Mouse (Mus musculus): ENCODE measurements at regions not wholly inside any gene's neighbourhood (a gene's known extent, or its start where the extent isn't known, plus 50 kb on each side); places are given as distances from the start of the nearest gene placed in this dataset.

DNA sequence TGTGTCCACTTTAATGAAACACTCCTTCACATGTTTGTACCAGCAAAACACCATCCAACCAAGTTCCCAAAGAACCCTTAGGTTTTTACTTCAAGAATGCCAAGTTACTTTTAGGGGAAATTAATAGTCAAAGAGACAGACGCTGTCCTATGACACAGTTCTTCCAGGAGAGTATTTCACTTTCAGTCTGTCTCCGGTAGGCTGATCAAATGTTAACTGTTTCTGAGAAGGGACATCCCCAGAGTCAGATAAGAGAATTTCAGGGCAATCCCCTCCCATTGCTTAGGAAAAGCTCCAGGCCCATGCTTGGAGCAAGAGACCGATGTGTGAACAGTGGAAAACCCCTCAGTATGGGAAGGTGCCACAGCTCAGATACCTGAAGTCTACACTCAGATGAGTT lies 112.1 kb downstream of the Sp3 start:
- no peak for DNase-seq (ENCODE audit: low read depth, low spot score)
- Histone ChIP-seq H3K4me3 (ENCODE audit: control insufficient read depth in 1 of 2, insufficient read depth in 1 of 2, low read depth in 2 of 2, low read length in 2 of 2) (no peak overlapping the region), H3K9ac (ENCODE audit: control insufficient read depth, low read depth, low read length, poor library complexity, severe bottlenecking) (no peak overlapping the region), H3K27me3 (ENCODE audit: control insufficient read depth in 1 of 2, insufficient read depth in 2 of 2, low read length in 2 of 2) (peaks cover 2 to 13% of the 10 kb centered on the region in 2 experiments; a peak in 3 of 4 replicates), H3K9me3 (replicated peaks; ENCODE audit: insufficient read depth, low read length) (no peaks in the 10 kb centered on the region), H3K27ac (ENCODE audit: control insufficient read depth, low read depth, low read length) (no peak overlapping the region), H3K79me2 (ENCODE audit: control insufficient read depth, insufficient read depth, low read length, poor library complexity) (no peaks in the 10 kb centered on the region), H3K4me1 (ENCODE audit: control insufficient read depth in 1 of 2, insufficient read depth in 2 of 2, low read length in 2 of 2) (no peaks in the 10 kb centered on the region), H3K36me3 (ENCODE audit: control insufficient read depth in 1 of 2, insufficient read depth in 2 of 2, low read length in 2 of 2) (no peaks in the 10 kb centered on the region)
- no peak for TF ChIP-seq GATA1 (IDR thresholded peaks at IDR 0.05; ENCODE audit: low read depth, low read length)
- TF ChIP-seq MYC (IDR thresholded peaks at IDR 0.05; ENCODE audit: low read depth, low read length), result no peak
- TF ChIP-seq TCF12 (IDR thresholded peaks at IDR 0.05; ENCODE audit: low read depth, low read length), result no peak
- TF ChIP-seq E2F4 (IDR thresholded peaks at IDR 0.05; ENCODE audit: borderline replicate concordance, low read depth, low read length), result no peak
- TF ChIP-seq CHD1 (IDR thresholded peaks at IDR 0.05; ENCODE audit: low read depth, low read length), result no peak
- TF ChIP-seq UBTF (IDR thresholded peaks at IDR 0.05; ENCODE audit: borderline replicate concordance, insufficient read depth, low read depth, low read length), result no peak
- no peak for TF ChIP-seq USF1 (IDR thresholded peaks at IDR 0.05; ENCODE audit: low read depth, low read length)
- no peak for TF ChIP-seq GABPA (IDR thresholded peaks at IDR 0.05; ENCODE audit: low read depth, low read length)
- TF ChIP-seq NELFE (IDR thresholded peaks at IDR 0.05; ENCODE audit: low read depth, low read length), result no peak
- TF ChIP-seq SIN3A (IDR thresholded peaks at IDR 0.05; ENCODE audit: low read length), result no peak

DNA sequence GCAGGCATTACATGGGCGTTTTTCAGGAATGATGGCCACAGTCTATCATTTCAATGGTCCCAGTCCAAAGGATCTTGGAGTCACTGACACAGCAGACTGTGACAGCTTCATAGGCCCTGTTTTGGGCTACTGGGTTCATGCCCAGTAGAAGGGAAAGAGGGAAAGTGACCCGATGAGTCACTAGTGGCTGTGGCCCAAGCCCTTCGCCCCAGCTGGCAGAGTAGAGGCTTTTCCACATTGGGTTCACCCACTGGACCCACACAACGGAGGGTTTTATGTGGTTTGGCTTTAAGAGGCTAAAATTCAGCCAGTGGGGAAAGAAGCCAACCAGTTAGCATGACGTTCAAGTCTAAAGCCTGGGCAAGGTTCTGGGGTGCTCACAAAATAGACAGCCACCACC lies 108.4 kb downstream of the Sp3 start:
- no peaks in the 10 kb centered on the region for H3K4me1 ChIP-seq (ENCODE audit: control insufficient read depth in 1 of 2, insufficient read depth in 2 of 2, low read length in 2 of 2)
- no peak for TF ChIP-seq ELF1 (IDR thresholded peaks at IDR 0.05; ENCODE audit: low read depth, low read length)
- TF ChIP-seq MYB (IDR thresholded peaks at IDR 0.05; ENCODE audit: low read depth, low read length), result no peak
- TF ChIP-seq NRF1 (IDR thresholded peaks at IDR 0.05; ENCODE audit: insufficient read depth, low read depth, low read length, poor library complexity, severe bottlenecking), result no peak
- no peak for TF ChIP-seq MAFK (IDR thresholded peaks at IDR 0.05; ENCODE audit: borderline replicate concordance, low read depth, low read length)
- no peak for TF ChIP-seq SMC3 (IDR thresholded peaks at IDR 0.05; ENCODE audit: low read depth, low read length)
- TF ChIP-seq TBP (IDR thresholded peaks at IDR 0.05; ENCODE audit: low read depth, low read length), result no peak
- TF ChIP-seq ZKSCAN1 (IDR thresholded peaks at IDR 0.05; ENCODE audit: low read depth, low read length), result no peak
- no peak for TF ChIP-seq HCFC1 (IDR thresholded peaks at IDR 0.05; ENCODE audit: low read depth, low read length)
- no peak for TF ChIP-seq SIN3A (IDR thresholded peaks at IDR 0.05; ENCODE audit: low read length)
- TF ChIP-seq MAZ (IDR thresholded peaks at IDR 0.05; ENCODE audit: low read depth, low read length), result no peak
- no peak for TF ChIP-seq MYC (IDR thresholded peaks at IDR 0.05; ENCODE audit: low read depth, low read length)
- no peak for TF ChIP-seq POLR2AphosphoS5 (IDR thresholded peaks at IDR 0.05; ENCODE audit: borderline replicate concordance, low read depth, low read length)
- TF ChIP-seq ZMIZ1 (IDR thresholded peaks at IDR 0.05; ENCODE audit: low read depth, low read length), result no peak
- no peak for TF ChIP-seq TAL1 (IDR thresholded peaks at IDR 0.05; ENCODE audit: low read length)
- no peak for TF ChIP-seq KAT2A (conservative IDR thresholded peaks at IDR 0.05; ENCODE audit: low read depth, low read length)
- TF ChIP-seq ETS1 (IDR thresholded peaks at IDR 0.05; ENCODE audit: low read depth, low read length), result no peak
- no peak for TF ChIP-seq E2F4 (IDR thresholded peaks at IDR 0.05; ENCODE audit: borderline replicate concordance, low read depth, low read length)
- H3K79me2 ChIP-seq (ENCODE audit: control insufficient read depth, insufficient read depth, low read length, poor library complexity), result no peaks in the 10 kb centered on the region
- H3K27me3 ChIP-seq (ENCODE audit: control insufficient read depth in 1 of 2, insufficient read depth in 2 of 2, low read length in 2 of 2), result peaks cover 2 to 17% of the 10 kb centered on the region in 2 experiments; a peak in 3 of 4 replicates
- no peaks in the 10 kb centered on the region for H3K9me3 ChIP-seq (replicated peaks; ENCODE audit: insufficient read depth, low read length)
- no peak overlapping the region for H3K4me3 ChIP-seq (ENCODE audit: control insufficient read depth in 1 of 2, insufficient read depth in 1 of 2, low read depth in 2 of 2, low read length in 2 of 2)
- no peak overlapping the region for H3K9ac ChIP-seq (ENCODE audit: control insufficient read depth, low read depth, low read length, poor library complexity, severe bottlenecking)
- H3K36me3 ChIP-seq (ENCODE audit: control insufficient read depth in 1 of 2, insufficient read depth in 2 of 2, low read length in 2 of 2), result no peaks in the 10 kb centered on the region
- H3K27ac ChIP-seq (ENCODE audit: control insufficient read depth, low read depth, low read length), result no peak overlapping the region
- no peak for DNase-seq (ENCODE audit: low read depth, low spot score)

Data from MEL (cell line).